ENCODE assay signal across 20 mouse cellular contexts in the genomic region with DNA sequence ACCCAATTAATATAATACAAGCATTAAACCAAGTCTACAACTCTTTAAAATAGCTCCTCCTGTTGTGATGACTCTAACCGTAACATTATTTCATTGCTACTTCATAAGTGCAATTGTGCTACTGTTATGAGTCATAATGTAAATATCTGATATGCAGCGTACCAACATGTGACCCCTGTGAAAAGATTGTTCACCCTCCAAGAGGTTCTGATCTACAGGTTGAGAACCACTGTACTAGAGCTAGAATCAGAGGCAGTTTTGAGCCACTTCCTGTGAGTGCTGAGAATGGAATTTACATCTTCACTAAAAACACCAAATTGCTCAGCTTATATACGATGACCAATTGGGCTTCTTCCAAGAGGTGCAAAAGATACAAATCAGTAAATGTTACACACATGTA.
DNase-seq lines count a peak whose midpoint lies in the region; TF ChIP-seq lines count a peak whose summit lies in the region.
"Had no signal": no experiment of that assay in that cellular context is flagged by ENCODE, and none has a peak within 500 bp of the region (broad histone marks: within the 10 kb centered on the region; RNA-seq: fewer than 3 reads in every experiment).

No protein-coding gene starts in this region.

- TF ChIP-seq POLR2A in myocyte (IDR thresholded peaks at IDR 0.05; ENCODE audit: insufficient read length, low read depth): no peak

- no peaks in the 10 kb centered on the region for H3K79me3 ChIP-seq in C2C12 (ENCODE audit: low read depth)

- peak; percentile 77 for DNase-seq in 3T3-L1 (ENCODE audit: low read depth, low spot score)
- DNase-seq in heart, postnatal 25 days (ENCODE audit: low spot score): no peak
- DNase-seq in left cerebral cortex, adult 11 months (ENCODE audit: low spot score): no peak
- DNase-seq: adrenal gland, adult 2 months; adrenal gland, postnatal 10 days; adrenal gland, postnatal 25 days; B cell, adult 2 months; cerebellum, adult 11 months; cerebellum, adult 18-20 months; cerebellum, adult 9-10 months; cerebellum, postnatal 10 days; cerebellum, postnatal 25 days had no signal

- H3K4me3 ChIP-seq in C2C12 (ENCODE audit: insufficient read depth, poor library complexity, severe bottlenecking): no peak overlapping the region
- no peak overlapping the region for H3K4me3 ChIP-seq in myocyte
- H3K4me3 ChIP-seq: embryonic facial prominence, embryonic 10.5 days; embryonic facial prominence, embryonic 12.5 days; erythroblast, embryonic 14.5 days; forebrain, embryonic 10.5 days; forebrain, embryonic 13.5 days; forebrain, embryonic 15.5 days had no signal

- TF ChIP-seq CTCF in C2C12 (IDR thresholded peaks at IDR 0.05; ENCODE audit: control insufficient read depth, insufficient read depth, insufficient read length): no peak

- H3ac ChIP-seq in C2C12 (ENCODE audit: control insufficient read depth, insufficient read length, low read depth) (no peak overlapping the region), myocyte (ENCODE audit: control insufficient read depth, insufficient read length) (no peak overlapping the region)

- H3K27me3 ChIP-seq in C2C12 (ENCODE audit: control insufficient read depth, insufficient read depth, insufficient read length): no peaks in the 10 kb centered on the region
- no peaks in the 10 kb centered on the region for H3K27me3 ChIP-seq in myocyte (ENCODE audit: control insufficient read depth, insufficient read depth, insufficient read length)
- H3K27me3 ChIP-seq: embryonic facial prominence, embryonic 12.5 days; forebrain, embryonic 13.5 days; forebrain, embryonic 15.5 days had no signal

- no peak overlapping the region for H3K4me2 ChIP-seq in myocyte (ENCODE audit: low read depth)
- H3K4me2 ChIP-seq: embryonic facial prominence, embryonic 12.5 days; forebrain, embryonic 13.5 days; forebrain, embryonic 15.5 days had no signal

- intact Hi-C loops in heart, postnatal 25 days (cut with DNase I): no loop called here

- H3K36me3 ChIP-seq in C2C12 (ENCODE audit: control insufficient read depth, insufficient read depth) (no peaks in the 10 kb centered on the region), myocyte (ENCODE audit: control insufficient read depth, insufficient read depth) (no peaks in the 10 kb centered on the region)
- H3K36me3 ChIP-seq: embryonic facial prominence, embryonic 10.5 days; embryonic facial prominence, embryonic 12.5 days; forebrain, embryonic 10.5 days; forebrain, embryonic 15.5 days had no signal

- no peaks in the 10 kb centered on the region for H3K79me2 ChIP-seq in C2C12 (ENCODE audit: control insufficient read depth, insufficient read depth)
- H3K79me2 ChIP-seq in myocyte (ENCODE audit: control insufficient read depth, insufficient read depth): no peaks in the 10 kb centered on the region

TF ChIP-seq in C2C12, 6 proteins besides CTCF, POLR2A, EP300 and RAD21:
- TF ChIP-seq MYOG (IDR thresholded peaks at IDR 0.05; ENCODE audit: control insufficient read depth, extremely low read depth, insufficient read length): no peak
- peak; percentile 8 for TF ChIP-seq MYOD1 (IDR thresholded peaks at IDR 0.05; ENCODE audit: control insufficient read depth, insufficient read length, low read depth)
- peak; percentile 93 for TF ChIP-seq USF1 (IDR thresholded peaks at IDR 0.05; ENCODE audit: low read depth)
- TF ChIP-seq FOSL1 (IDR thresholded peaks at IDR 0.05; ENCODE audit: insufficient read depth, low read length, poor library complexity, severe bottlenecking): peak; percentile 11

TF ChIP-seq in myocyte, 11 proteins besides CTCF, POLR2A, EP300 and RAD21:
- TF ChIP-seq POLR2AphosphoS2 (IDR thresholded peaks at IDR 0.05; ENCODE audit: insufficient read length, low read depth) (no peak), MYOG (IDR thresholded peaks at IDR 0.05; ENCODE audit: control insufficient read depth in 1 of 3, insufficient read depth in 1 of 3, insufficient read length in 2 of 3, low read depth in 2 of 3) (no peak), USF1 (IDR thresholded peaks at IDR 0.05; ENCODE audit: low read depth) (peak; percentile 77), CEBPB (IDR thresholded peaks at IDR 0.05; ENCODE audit: insufficient read depth, poor library complexity, severe bottlenecking) (0 out of 2 replicates have a peak, but pooled peaks have one; percentile 24), TCF12 (IDR thresholded peaks at IDR 0.05; ENCODE audit: insufficient read depth, poor library complexity, severe bottlenecking) (no peak)
TF ChIP-seq in myocyte: peak in this region for 2.
